In genomic region chr16:4430232-4430631, GRCm38 (mm10) we compare ENCODE assay signal across 27 mouse cellular contexts. TPM values are rescaled to one million over a fixed set of nuclear protein-coding genes. Genes with fewer than 3 reads are reported as not detected.
DNase-seq lines count a peak whose midpoint lies in the region; ATAC-seq and TF ChIP-seq lines count a peak whose summit lies in the region.
"Had no signal": no experiment of that assay in that cellular context is flagged by ENCODE, and none has a peak within 500 bp of the region (broad histone marks: within the 10 kb centered on the region; RNA-seq: fewer than 3 reads in every experiment).

No protein-coding gene starts in this region.

- DNase-seq in layer of hippocampus, adult 9-11 months: peak; percentile 28
- no peak for DNase-seq in layer of hippocampus, adult 11-12 months (ENCODE audit: low spot score)
- DNase-seq in right cerebral cortex, adult 18-20 months: peak; percentile 72
- no peak for DNase-seq in right cerebral cortex, postnatal 14 days
- DNase-seq in left cerebral cortex, adult 2 months (ENCODE audit: extremely low spot score in 1 of 2, low spot score in 2 of 2): no peak
- DNase-seq in left cerebral cortex, postnatal 36 days (ENCODE audit: low spot score in 2 of 2): peak; percentile 42 to 49
- no peak for DNase-seq in urinary bladder, adult 18-20 months (ENCODE audit: low spot score in 2 of 2)
- DNase-seq: adrenal gland, adult 2 months; adrenal gland, postnatal 14 days; cerebellum, adult 11-12 months; cerebellum, adult 8-10 months; cerebellum, postnatal 10 days; cerebellum, postnatal 36 days; embryo, embryonic 11 days; gastrocnemius, adult 2 months; gastrocnemius, postnatal 14 days; heart, postnatal 36 days had no signal

- peak overlapping the region; percentile 74 for H3K27ac ChIP-seq in left cerebral cortex, adult 2 months
- H3K27ac ChIP-seq: embryonic facial prominence, embryonic 10.5 days; embryonic facial prominence, embryonic 13.5 days; forebrain, embryonic 12.5 days; gastrocnemius, adult 2 months; hindbrain, embryonic 10.5 days; hindbrain, embryonic 13.5 days had no signal

- intact Hi-C loops in left cerebral cortex, adult 2 months (cut with DNase I): loop anchor here (1.0 kb wide), 1 partner anchor 18 kb away; no protein-coding TSS in a partner anchor
- intact Hi-C loops in left cerebral cortex, postnatal 36 days (cut with DNase I): no loop called here

- no peak overlapping the region for H3K4me3 ChIP-seq in left cerebral cortex, adult 2 months
- H3K4me3 ChIP-seq: embryonic facial prominence, embryonic 10.5 days; embryonic facial prominence, embryonic 13.5 days; erythroblast, embryonic 14.5 days; forebrain, embryonic 12.5 days; gastrocnemius, adult 2 months; hindbrain, embryonic 10.5 days; hindbrain, embryonic 13.5 days had no signal

- TF ChIP-seq CTCF in left cerebral cortex, adult 2 months (IDR thresholded peaks at IDR 0.05): no peak

- ATAC-seq in monocyte, adult 5-6 weeks (replicated peaks; ENCODE audit: insufficient number of reproducible peaks, low FRiP score, low TSS enrichment, poor library complexity, severe bottlenecking): no peak
- ATAC-seq: CD4-positive, CD25-positive, alpha-beta regulatory T cell, adult 4 months; forebrain, embryonic 16.5 days; hindbrain, embryonic 16.5 days had no signal

RNA-seq across cellular contexts. Expression of gene Adcy9, which starts 9.9 kb away (rescaled TPM):
- 10 to 100 TPM; 73.3 to 80.4 TPM for total RNA-seq in left cerebral cortex, adult 2 months (2021)
- 10 to 100 TPM; 72.5 to 78.6 TPM for total RNA-seq in left cerebral cortex, postnatal 36 days (2021)
- 2.7 to 3.6 TPM (median 2.8 TPM) in 3 replicates for total RNA-seq in monocyte, adult 5-6 weeks (2017)

Comparison
In these comparisons a context has a peak if more than half of its experiments do, and no peak if none do; other contexts are left out.
1. DNase-seq: peak in layer of hippocampus, adult 9-11 months (single experiment), right cerebral cortex, adult 18-20 months (single experiment) and left cerebral cortex, postnatal 36 days (2 of 2); none in layer of hippocampus, adult 11-12 months (single experiment), right cerebral cortex, postnatal 14 days (single experiment), left cerebral cortex, adult 2 months (0 of 2) and urinary bladder, adult 18-20 months (0 of 2).
2. RNA of gene Adcy9, which starts 9.9 kb away (total RNA-seq): 73.3 to 80.4 TPM in left cerebral cortex, adult 2 months and 72.5 to 78.6 TPM in left cerebral cortex, postnatal 36 days; 2.7 to 3.6 TPM in monocyte, adult 5-6 weeks; every median in the first group is over 10 times any median in the second.